Mouse (Mus musculus) hindbrain, embryonic 10.5 days (tissue): Measurements from ENCODE around the gene BC030867. TPM values are rescaled to one million over a fixed set of nuclear protein-coding genes. Genes with fewer than 3 reads are reported as not detected.

ENCODE experiments used
- DNase-seq: peaks from one replicate; pipeline ENCODE4 v3.0.0-alpha.2; 2017; ENCODE audit warnings: low spot score
- H3K27ac ChIP-seq: fragments of 300-500 bp; sonication (generic); 2 replicates; pipeline ENCODE4 v1.5.1; 2016; ENCODE audit warnings: mild to moderate bottlenecking, moderate library complexity
- H3K27me3 ChIP-seq: fragments of 300-500 bp; sonication (generic); 2 replicates; pipeline ENCODE4 v1.6.1; 2016; ENCODE audit warnings: mild to moderate bottlenecking; ENCODE audit not compliant: poor library complexity, insufficient read depth, severe bottlenecking
- H3K36me3 ChIP-seq: fragments of 300-500 bp; sonication (generic); 2 replicates; pipeline ENCODE4 v1.6.1; 2016; ENCODE audit warnings: mild to moderate bottlenecking, moderate library complexity
- H3K4me1 ChIP-seq: fragments of 300-500 bp; sonication (generic); replicated peaks from 2 replicates; pipeline ENCODE4 v1.6.1; 2016; ENCODE audit warnings: mild to moderate bottlenecking
- H3K4me3 ChIP-seq: fragments of 300-500 bp; sonication (generic); 2 replicates; pipeline ENCODE4 v1.5.1; 2016; ENCODE audit warnings: mild to moderate bottlenecking, moderate library complexity
- H3K9me3 ChIP-seq: fragments of 300-500 bp; sonication (generic); 2 replicates; pipeline ENCODE4 v1.6.1; 2016; ENCODE audit warnings: mild to moderate bottlenecking, moderate library complexity
- WGBS: fragments of 180-500 bp; shearing (Covaris S2); methylation state at CpG from one replicate; pipeline ENCODE4 v1.1.7; 2016; 5-methylcytosine and 5-hydroxymethylcytosine counted together
- polyA plus RNA-seq: library from polyadenylated mRNA; unstranded; fragments of >200 nt; fragmentation: Nextera tagmentation; extraction: Ambion mirVana; gene quantifications from 2 replicates; pipeline ENCODE4 v1.2.1, GENCODE M21; 2016

Gene BC030867
- polyA plus RNA-seq, 1 experiment from 2014 or later: 20.9 TPM

DNA sequence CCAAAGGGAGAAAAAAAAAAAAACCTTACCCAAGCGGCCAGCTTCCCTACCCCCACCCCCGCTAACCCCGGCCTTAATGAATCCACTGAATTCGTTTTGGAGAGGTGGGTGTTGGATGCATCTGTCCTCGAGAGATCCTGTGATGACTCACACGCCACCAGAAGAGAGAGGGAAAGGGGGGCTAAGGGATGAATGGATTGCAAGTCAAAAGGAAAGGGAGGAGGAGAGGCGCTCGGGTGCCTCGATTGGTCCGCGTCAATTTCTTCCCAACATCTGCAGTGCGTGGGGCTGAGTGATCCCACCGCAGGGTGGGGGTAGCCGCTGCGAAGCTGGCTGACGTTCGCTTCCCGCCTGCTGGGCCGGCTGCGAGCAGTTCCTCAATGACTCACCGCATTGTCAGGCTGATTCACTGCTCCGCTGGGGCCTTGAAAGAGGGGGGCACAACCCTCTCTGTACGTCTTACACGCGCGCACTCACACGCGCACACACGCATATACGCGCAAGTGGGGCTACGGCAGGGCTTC lies 3.7 kb upstream of the BC030867 start:
- H3K4me1 ChIP-seq: peaks cover 35% of the 10 kb centered on the region
- 0 out of 2 replicates have a peak, but pooled peaks cover 3% of the 10 kb centered on the region for H3K9me3 ChIP-seq
- peak; percentile 57 for DNase-seq
- peak overlapping the region; percentile 52 for H3K4me3 ChIP-seq
- WGBS: 3% methylated on average over 32 of the region's 32 CpGs
- peak overlapping the region; percentile 77 for H3K27ac ChIP-seq
- peaks cover 19% of the 10 kb centered on the region for H3K27me3 ChIP-seq
- no peaks in the 10 kb centered on the region for H3K36me3 ChIP-seq

DNA sequence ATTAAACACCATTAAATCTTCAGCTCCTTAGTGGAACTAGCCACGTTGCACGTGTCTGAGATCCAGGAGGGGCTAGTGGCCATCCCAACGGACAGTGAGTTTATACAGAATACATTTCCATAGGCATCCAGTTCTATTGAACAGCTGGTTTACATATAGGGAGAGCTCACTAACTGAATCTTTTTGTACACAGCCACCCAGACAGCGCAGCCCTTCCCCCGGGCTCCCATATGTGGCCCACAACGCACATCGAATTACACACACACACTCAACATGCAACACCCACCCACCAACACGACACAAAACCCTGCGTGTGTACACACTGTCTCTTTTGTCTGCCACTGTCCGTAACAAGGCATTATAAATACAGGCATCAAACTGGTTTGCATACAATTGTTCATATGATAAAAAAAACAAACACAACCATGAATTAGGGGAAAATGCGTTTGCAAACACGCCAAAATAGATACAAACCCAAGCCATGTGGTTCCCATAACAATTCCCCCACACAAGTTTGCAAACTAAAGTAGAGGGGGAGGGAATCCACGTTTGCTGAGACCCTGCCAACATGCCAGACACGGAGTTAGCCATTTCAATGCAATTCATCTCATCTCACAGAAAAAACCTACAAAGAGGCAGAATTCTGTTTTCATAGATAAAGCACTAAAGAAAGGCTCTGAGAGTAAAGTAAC lies 3.0 kb upstream of the BC030867 start:
- no peak for DNase-seq
- Histone ChIP-seq H3K4me1 (peaks cover 35% of the 10 kb centered on the region), H3K9me3 (0 out of 2 replicates have a peak, but pooled peaks cover 3% of the 10 kb centered on the region), H3K36me3 (peaks cover 3% of the 10 kb centered on the region; the same call in 1 of the 2 replicates), H3K4me3 (peak overlapping the region; percentile 52), H3K27ac (peak overlapping the region; percentile 77), H3K27me3 (peaks cover 19% of the 10 kb centered on the region)
- 63% methylated on average over 14 of the region's 14 CpGs for WGBS

DNA sequence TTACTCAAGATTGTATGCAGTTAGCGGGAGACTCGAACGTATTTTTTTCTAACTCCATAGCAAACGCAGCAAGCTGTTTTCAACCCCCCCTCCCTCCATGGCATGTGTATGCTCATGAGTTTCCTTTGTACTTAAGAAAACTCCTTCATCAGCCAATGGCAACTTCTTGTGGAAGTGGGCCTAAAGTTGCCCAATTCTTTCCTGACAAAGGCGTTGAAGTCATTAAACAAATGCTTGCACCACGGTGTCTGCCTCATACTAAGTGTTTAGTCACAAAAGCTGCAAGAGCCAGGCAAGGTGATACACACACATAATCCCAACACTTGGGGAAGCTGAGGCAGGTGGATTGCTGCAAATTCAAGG lies 2.4 kb upstream of the BC030867 start:
- Histone ChIP-seq H3K36me3 (peaks cover 9% of the 10 kb centered on the region), H3K4me1 (peaks cover 35% of the 10 kb centered on the region), H3K27ac (no peak overlapping the region), H3K27me3 (peaks cover 19% of the 10 kb centered on the region), H3K9me3 (0 out of 2 replicates have a peak, but pooled peaks cover 3% of the 10 kb centered on the region), H3K4me3 (no peak overlapping the region)
- 89% methylated on average over 6 of the region's 6 CpGs for WGBS
- DNase-seq: no peak

DNA sequence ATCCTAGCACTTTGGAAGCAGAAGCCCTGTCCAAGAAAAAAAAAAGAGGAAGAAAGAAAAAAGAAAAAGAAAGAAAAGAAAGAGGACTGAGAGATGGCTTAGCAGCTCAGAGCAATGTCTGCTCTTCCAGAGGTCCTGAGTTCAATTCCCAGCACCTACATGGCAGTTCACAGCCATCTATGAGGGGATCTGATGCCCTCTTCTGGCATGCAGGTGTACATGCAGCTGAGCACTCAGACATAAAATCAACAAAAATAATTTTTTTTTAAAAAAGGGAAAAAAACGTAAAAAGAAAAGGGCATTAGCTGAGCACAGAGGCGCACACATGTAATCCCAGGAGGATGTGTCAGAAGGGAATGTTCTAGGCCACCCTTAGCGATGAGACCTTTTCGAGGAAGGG lies 1.8 kb upstream of the BC030867 start:
- Histone ChIP-seq H3K36me3 (peaks cover 15% of the 10 kb centered on the region), H3K27me3 (peaks cover 19% of the 10 kb centered on the region), H3K27ac (no peak overlapping the region), H3K9me3 (0 out of 2 replicates have a peak, but pooled peaks cover under 1% of the 10 kb centered on the region), H3K4me3 (no peak overlapping the region), H3K4me1 (peaks cover 35% of the 10 kb centered on the region)
- 85% methylated on average over 4 of the region's 4 CpGs for WGBS
- DNase-seq: no peak

DNA sequence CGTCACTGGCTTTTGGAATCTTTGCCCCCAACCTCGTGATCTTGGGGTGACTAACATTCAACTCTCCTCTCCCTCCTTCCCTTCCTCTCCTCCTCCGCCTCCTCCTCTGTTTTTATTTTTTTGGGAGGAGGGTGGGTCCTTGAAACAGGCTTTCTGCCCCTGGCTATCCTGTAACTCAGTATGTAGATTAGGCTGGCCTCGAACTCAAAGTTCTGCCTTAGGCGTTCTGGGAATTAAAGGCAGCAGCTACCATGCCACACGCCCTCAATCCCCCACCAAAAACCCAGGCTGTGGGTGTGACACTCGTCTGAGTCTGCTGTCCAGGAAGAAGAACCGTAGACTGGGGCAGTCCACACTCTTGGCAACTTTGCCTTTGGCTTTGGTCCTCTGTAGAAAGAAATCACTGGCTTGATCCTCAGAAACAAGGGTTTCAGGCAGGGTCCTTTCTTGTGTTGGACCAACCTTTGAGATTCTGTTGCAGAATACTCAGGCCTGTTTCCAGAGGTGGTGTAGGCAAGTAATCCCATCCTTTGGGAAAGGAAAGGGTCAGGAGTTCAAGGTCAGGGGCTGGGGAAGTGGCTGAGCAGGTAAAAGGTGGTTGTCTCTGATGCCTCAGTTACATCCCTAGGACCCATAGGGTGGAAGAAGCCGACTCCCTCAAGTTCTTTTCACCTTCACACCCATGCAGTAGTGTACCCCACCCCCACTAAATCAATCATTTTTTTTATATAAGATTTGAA lies 839 bp downstream of the BC030867 start:
- H3K36me3 ChIP-seq: peaks cover 37% of the 10 kb centered on the region
- H3K4me1 ChIP-seq: peaks cover 33% of the 10 kb centered on the region
- H3K4me3 ChIP-seq: peak overlapping the region; percentile 81
- WGBS: 12% methylated on average over 9 of the region's 9 CpGs
- H3K27me3 ChIP-seq: peaks cover 14% of the 10 kb centered on the region
- H3K9me3 ChIP-seq: no peaks in the 10 kb centered on the region
- peak overlapping the region; percentile 89 for H3K27ac ChIP-seq
- no peak for DNase-seq

DNA sequence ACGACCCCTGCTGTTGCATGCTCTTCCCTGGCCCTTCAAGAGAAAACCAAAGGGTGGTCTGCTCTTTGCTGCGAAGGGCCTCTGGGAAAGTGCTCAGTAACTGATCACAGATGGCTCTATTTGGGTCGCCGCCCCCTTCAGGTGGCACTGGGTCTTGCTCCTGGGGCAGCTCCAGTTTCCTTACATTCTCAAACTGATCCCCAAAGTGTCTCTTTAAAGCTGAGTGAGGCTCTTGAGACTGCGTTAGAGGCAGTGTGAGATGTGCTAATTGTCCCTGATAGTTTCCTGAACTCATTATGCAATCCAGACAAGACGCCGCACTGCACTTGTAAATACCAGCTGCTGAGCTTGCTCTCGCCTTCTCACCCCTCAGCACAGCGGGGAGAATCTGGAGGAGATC lies 8.8 kb downstream of the BC030867 start:
- Histone ChIP-seq H3K27ac (0 out of 2 replicates have a peak overlapping the region, but pooled peaks have one; percentile 17), H3K4me3 (no peak overlapping the region), H3K4me1 (peaks cover 12% of the 10 kb centered on the region), H3K27me3 (no peaks in the 10 kb centered on the region), H3K36me3 (peaks cover 89% of the 10 kb centered on the region), H3K9me3 (no peaks in the 10 kb centered on the region)
- DNase-seq: peak; percentile 35
- 46% methylated on average over 9 of the region's 9 CpGs for WGBS

DNA sequence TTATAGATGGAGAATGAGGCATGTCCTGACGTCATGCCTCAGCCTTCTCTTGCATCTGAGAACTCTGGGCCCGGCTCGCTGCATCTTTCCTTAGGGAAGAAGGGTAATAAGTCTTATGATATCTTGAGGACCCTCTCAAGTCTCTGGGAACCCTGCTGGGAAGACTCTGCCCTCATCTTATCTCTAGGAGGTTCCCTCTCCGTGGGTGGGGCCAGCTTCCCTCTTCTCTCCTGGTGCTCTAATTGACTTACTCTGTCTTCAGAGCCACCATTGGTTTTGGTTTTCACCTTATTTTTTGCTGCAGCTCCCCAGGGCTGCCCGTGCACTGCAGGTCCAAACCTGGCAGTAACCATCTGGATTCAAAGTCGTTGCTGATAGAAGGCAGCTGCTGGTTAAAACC lies 9.4 kb downstream of the BC030867 start:
- 83% methylated on average over 6 of the region's 6 CpGs for WGBS
- no peak overlapping the region for H3K27ac ChIP-seq
- H3K36me3 ChIP-seq: peaks cover 93% of the 10 kb centered on the region
- DNase-seq: no peak
- H3K4me3 ChIP-seq: no peak overlapping the region
- no peaks in the 10 kb centered on the region for H3K9me3 ChIP-seq
- no peaks in the 10 kb centered on the region for H3K27me3 ChIP-seq
- H3K4me1 ChIP-seq: peaks cover 12% of the 10 kb centered on the region

DNA sequence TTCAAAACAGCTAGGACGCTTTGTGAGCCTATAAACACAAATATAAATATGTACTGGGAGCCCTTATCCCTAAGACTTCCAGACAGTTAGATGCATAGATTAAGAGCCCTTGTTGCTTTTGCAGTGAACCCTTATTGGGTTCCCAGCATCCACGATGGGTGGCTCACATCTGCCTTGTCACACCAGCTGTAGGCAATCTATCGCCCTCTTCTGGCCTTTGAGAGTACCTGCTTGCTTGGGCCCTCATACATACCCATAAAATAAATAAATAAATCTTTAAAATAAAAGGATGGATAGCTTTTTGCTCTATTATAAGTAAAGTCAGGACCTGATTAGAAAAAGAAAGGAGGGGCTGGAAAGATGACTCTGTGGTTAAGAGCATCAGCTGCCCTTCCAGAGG lies 9.8 kb downstream of the BC030867 start:
- Histone ChIP-seq H3K27me3 (no peaks in the 10 kb centered on the region), H3K4me3 (no peak overlapping the region), H3K36me3 (peaks cover 92% of the 10 kb centered on the region), H3K27ac (no peak overlapping the region), H3K4me1 (peaks cover 12% of the 10 kb centered on the region), H3K9me3 (no peaks in the 10 kb centered on the region)
- WGBS: 87% methylated on average over 3 of the region's 3 CpGs
- no peak for DNase-seq

DNA sequence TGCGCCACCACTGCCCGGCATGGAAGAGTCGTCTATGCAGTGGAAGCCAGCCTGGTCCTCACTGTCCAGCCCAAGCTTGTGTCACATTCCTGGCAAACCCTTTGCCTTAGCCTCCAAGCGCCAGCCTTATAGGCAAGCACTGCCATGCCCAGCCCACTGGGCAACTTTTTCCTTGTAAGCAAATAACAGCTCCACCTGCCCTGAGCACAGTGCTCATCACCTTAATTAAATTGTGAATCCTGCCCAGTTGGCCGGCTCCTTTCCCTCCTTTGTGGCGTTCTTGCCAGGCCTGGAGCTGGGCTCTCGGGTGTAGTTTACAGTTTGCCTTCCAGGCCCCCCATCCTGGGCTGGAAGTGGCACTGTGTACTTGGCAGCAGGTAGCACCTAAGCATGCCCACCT lies 14.5 kb downstream of the BC030867 start:
- H3K36me3 ChIP-seq: peaks cover 67% of the 10 kb centered on the region
- H3K9me3 ChIP-seq: no peaks in the 10 kb centered on the region
- H3K27ac ChIP-seq: no peak overlapping the region
- peaks cover 15% of the 10 kb centered on the region for H3K4me1 ChIP-seq
- H3K27me3 ChIP-seq: no peaks in the 10 kb centered on the region
- no peak overlapping the region for H3K4me3 ChIP-seq
- DNase-seq: no peak
- WGBS: 96% methylated on average over 7 of the region's 7 CpGs

DNA sequence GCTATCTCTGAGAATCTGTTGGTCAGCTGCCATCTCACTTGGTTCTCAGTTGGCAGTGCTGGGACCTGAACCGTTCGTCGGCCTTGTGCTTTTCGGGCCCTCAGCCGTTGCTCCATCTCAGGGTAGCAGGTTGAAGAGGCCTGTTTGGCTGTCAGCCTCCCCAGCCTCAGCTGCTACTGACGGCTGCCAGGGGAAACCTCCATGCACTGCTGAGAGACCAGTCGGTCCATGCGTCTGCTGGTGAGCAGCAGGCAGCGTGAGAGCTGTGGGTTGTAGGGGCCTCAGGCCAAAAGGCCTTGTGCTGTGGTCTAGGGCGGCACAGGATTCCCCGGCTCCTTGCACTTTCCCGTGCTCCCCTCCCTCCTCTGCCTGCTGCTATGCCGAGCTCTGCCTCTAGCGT lies 17.1 kb downstream of the BC030867 start:
- no peaks in the 10 kb centered on the region for H3K27me3 ChIP-seq
- no peaks in the 10 kb centered on the region for H3K9me3 ChIP-seq
- DNase-seq: no peak
- peaks cover 44% of the 10 kb centered on the region for H3K36me3 ChIP-seq
- H3K4me3 ChIP-seq: no peak overlapping the region
- WGBS: 64% methylated on average over 14 of the region's 14 CpGs
- peaks cover 13% of the 10 kb centered on the region for H3K4me1 ChIP-seq
- H3K27ac ChIP-seq: peak overlapping the region; percentile 41; the same call in 1 of the 2 replicates

DNA sequence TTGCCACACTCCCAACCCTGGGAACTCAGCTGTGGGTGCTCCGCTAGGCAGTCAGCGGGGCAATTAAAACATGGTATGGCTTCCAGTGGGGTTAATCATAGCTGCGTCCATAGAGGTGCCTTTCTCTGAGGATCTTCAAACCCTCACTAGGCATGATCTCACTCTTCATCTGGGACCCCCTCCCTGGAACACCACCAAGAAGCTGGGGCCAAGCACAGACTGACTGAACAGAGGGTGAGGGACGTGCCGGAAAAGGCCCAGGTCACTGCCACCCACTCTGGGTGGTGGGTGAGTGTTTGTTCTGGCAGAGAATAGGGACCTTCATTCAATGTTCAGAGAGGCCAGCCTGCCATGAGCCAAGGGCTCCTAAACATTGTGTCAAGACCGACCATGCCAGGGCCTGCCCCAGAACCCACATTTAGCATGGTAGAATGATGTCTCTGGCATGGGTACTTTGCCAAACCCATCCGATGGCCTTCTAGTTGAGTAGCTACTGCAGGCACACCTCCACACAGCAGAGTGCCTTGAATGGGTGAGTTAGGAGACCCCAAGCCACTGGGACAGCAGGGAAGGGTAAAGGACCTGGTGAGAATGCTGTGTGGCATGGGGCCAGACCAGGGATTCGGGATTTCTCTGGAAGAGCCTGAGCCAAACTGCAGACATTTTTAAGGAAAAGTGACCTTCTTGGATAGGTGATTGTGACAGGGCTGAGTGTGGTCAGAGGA lies 18.1 kb downstream of the BC030867 start:
- DNase-seq: no peak
- Histone ChIP-seq H3K27ac (0 out of 2 replicates have a peak overlapping the region, but pooled peaks have one; percentile 19), H3K4me1 (peaks cover 13% of the 10 kb centered on the region), H3K36me3 (peaks cover 34% of the 10 kb centered on the region), H3K9me3 (no peaks in the 10 kb centered on the region), H3K4me3 (no peak overlapping the region), H3K27me3 (no peaks in the 10 kb centered on the region)
- 91% methylated on average over 8 of the region's 8 CpGs for WGBS

DNA sequence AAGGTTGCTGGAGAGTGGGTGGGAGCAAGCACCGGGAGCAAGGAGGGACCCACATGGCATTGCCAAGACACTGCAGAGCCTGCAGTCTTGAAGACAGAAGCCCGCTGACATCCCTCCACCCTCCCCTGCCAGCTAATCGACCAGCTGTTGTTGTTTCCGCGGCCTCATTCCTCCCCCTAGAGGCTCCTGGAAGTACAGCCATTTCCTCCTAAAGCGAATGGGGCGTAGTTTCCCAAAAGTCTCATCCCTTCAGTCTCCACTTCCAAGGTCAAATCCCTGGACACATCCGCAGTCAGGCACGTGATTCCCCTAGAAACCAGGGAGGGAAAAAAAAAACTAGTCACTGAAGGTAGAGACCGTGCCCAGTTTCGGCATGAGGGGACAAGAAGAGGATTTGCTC lies 18.8 kb downstream of the BC030867 start:
- Histone ChIP-seq H3K4me1 (peaks cover 13% of the 10 kb centered on the region), H3K27ac (0 out of 2 replicates have a peak overlapping the region, but pooled peaks have one; percentile 19), H3K36me3 (peaks cover 27% of the 10 kb centered on the region), H3K9me3 (no peaks in the 10 kb centered on the region), H3K4me3 (no peak overlapping the region), H3K27me3 (0 out of 2 replicates have a peak, but pooled peaks cover 5% of the 10 kb centered on the region)
- DNase-seq: peak; percentile 75
- 11% methylated on average over 11 of the region's 11 CpGs for WGBS
